Mouse (Mus musculus) cortical plate, adult 2 months (tissue): ENCODE data around the gene Fbxw11. TPM values are rescaled to one million over a fixed set of nuclear protein-coding genes. Genes with fewer than 3 reads are reported as not detected.

Source experiments
- H3K27ac ChIP-seq: fragments of 200-500 bp; 2 replicates; pipeline ENCODE4 v1.5.1; 2012; ENCODE audit warnings: low read length, control low read depth, inconsistent platforms; ENCODE audit not compliant: insufficient read depth
- H3K4me1 ChIP-seq: fragments of 200-500 bp; 2 replicates; pipeline ENCODE4 v1.6.1; 2011; ENCODE audit warnings: low read length; ENCODE audit not compliant: control insufficient read depth, insufficient read depth
- H3K4me3 ChIP-seq: fragments of 200-500 bp; 2 replicates; pipeline ENCODE4 v1.5.1; 2011; ENCODE audit warnings: mild to moderate bottlenecking, low read length, control low read depth; ENCODE audit not compliant: insufficient read depth
- CTCF ChIP-seq: fragments of 200-500 bp; IDR thresholded peaks from 2 replicates; pipeline ENCODE4 v1.5.1; 2011; ENCODE audit warnings: mild to moderate bottlenecking, control low read depth, low read length; ENCODE audit not compliant: insufficient read depth; ENCODE audit errors: extremely low read depth
- POLR2A ChIP-seq: fragments of 200-500 bp; IDR thresholded peaks from 2 replicates; pipeline ENCODE4 v1.6.1; 2011; ENCODE audit warnings: mild to moderate bottlenecking, low read length, control low read depth; ENCODE audit not compliant: insufficient read depth; ENCODE audit errors: extremely low read depth
- polyA plus RNA-seq: library from polyadenylated mRNA; depleted of rRNA; stranded (reverse); fragments of >200 nt; gene quantifications from 2 replicates; pipeline ENCODE4 v1.2.3, GENCODE M21; 2012; rRNA removed

Fbxw11 gene
- polyA plus RNA-seq, 1 experiment: 78.4 TPM

- Histone ChIP-seq H3K27ac (no peak overlapping the region), H3K4me1 (peaks cover under 1% of the 10 kb centered on the region; the same call in 1 of the 2 replicates), H3K4me3 (no peak overlapping the region)
- TF ChIP-seq POLR2A: no peak
- no peak for TF ChIP-seq CTCF
Measured at GRCm38 (mm10) chr11:32786201-32786600, 143.7 kb downstream of the Fbxw11 start.

- Histone ChIP-seq H3K4me3 (no peak overlapping the region), H3K27ac (no peak overlapping the region), H3K4me1 (no peaks in the 10 kb centered on the region)
- no peak for TF ChIP-seq CTCF
- no peak for TF ChIP-seq POLR2A
Measured at GRCm38 (mm10) chr11:32794759-32795445, 152.4 kb downstream of the Fbxw11 start.

Other genes with a start within 250 kb of the Fbxw11 start
- gene Ubtd2, start 187.4 kb upstream of the Fbxw11 start, polyA plus RNA-seq: 30.9 and 31.8 TPM in 2 replicates
- gene Efcab9, start 110.6 kb upstream of the Fbxw11 start, polyA plus RNA-seq: 0.31 and 0.68 TPM in 2 replicates
- gene Stk10, start 109.4 kb upstream of the Fbxw11 start, polyA plus RNA-seq: 5.7 and 6.1 TPM in 2 replicates
- not detected in 2 replicates for gene Smim23, start 181.9 kb downstream of the Fbxw11 start, polyA plus RNA-seq